Mouse (Mus musculus) erythroblast, embryonic 14.5 days (primary cell): ENCODE measurements around the gene Acsl3. TPM values are rescaled to one million over a fixed set of nuclear protein-coding genes. Genes with fewer than 3 reads are reported as not detected.

Experiments
- H3K27me3 ChIP-seq: 2 replicates; pipeline ENCODE4 v1.6.1; 2012; ENCODE audit warnings: inconsistent platforms; ENCODE audit not compliant: control insufficient read depth
- H3K36me3 ChIP-seq: 2 replicates; pipeline ENCODE4 v1.6.1; 2012; ENCODE audit warnings: mild to moderate bottlenecking, inconsistent platforms; ENCODE audit not compliant: control insufficient read depth
- H3K4me1 ChIP-seq: 2 replicates; pipeline ENCODE4 v1.6.1; 2012; ENCODE audit warnings: inconsistent platforms; ENCODE audit not compliant: control insufficient read depth
- H3K4me3 ChIP-seq: replicated peaks from 2 replicates; pipeline ENCODE3; 2012; ENCODE audit warnings: moderate library complexity, mild to moderate bottlenecking, inconsistent platforms
- H3K9me3 ChIP-seq: 2 replicates; pipeline ENCODE4 v1.6.1; 2012; ENCODE audit warnings: low read length, inconsistent platforms, mixed read lengths; ENCODE audit not compliant: control insufficient read depth
- GATA1 ChIP-seq: IDR thresholded peaks from 2 replicates; pipeline ENCODE4 v1.6.1; 2012; ENCODE audit warnings: low read length, inconsistent platforms, mixed read lengths
- TAL1 ChIP-seq: IDR thresholded peaks from 3 replicates; pipeline ENCODE4 v1.6.1; 2012; ENCODE audit warnings: low read length, inconsistent platforms, mixed read lengths
- polyA plus RNA-seq: library from polyadenylated mRNA; stranded (reverse); fragments of >175 nt; gene quantifications from 2 replicates; pipeline ENCODE4 v1.2.3, GENCODE M21; 2012

Acsl3 gene
- polyA plus RNA-seq: 0.11 and 0.16 TPM in 2 replicates

- no peaks in the 10 kb centered on the region for H3K9me3 ChIP-seq
- no peaks in the 10 kb centered on the region for H3K27me3 ChIP-seq
- TF ChIP-seq GATA1 (no peak), TAL1 (no peak)
- peaks cover 38% of the 10 kb centered on the region for H3K4me1 ChIP-seq
- peak within 1 kb of the TSS; percentile 92 for H3K4me3 ChIP-seq
- H3K36me3 ChIP-seq: no peaks in the 10 kb centered on the region
These were observed at the start of gene Acsl3, which contains the start of gene Utp14b for GRCm38 (mm10) chr1:78657671-78658440. Acsl3 (plus strand) TSS chr1:78657825. Utp14b (plus strand) TSS chr1:78658038.

DNA sequence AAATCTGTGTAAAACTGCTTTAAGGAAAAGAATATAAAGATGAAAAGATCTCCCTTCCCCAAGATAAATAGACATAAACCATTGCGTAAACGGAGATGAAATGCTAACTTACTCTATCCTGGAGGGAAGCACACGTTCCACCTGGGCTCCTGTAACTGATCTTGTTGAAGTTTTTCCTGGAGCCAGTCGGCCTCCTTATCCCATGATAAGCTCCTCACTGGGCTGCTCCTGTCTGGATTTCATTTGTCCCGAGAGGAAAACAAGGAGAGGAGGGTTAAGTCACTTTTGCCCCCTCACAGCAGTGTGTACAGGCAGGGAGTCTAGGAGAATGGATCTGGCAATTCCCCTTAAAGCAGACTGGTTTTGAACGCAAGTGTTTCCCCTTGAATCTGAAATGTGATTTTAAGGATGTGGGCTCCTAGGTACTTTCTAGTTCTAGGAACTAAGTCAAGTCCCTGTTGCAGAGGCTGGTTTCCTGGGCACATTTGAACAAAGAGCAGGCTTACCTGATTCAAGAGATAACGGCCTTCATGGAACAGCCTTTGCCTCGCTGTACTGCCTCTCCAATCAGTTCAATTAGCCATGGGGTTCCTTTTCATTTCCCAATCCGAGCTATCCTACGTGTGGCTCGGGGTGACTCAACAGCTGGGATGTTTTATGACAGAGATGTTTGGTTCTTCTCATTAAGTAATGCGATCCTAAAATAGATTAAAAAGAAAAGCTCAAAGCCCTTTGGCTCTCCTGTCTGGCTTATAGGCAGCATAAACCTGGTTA, 48.3 kb upstream of the Acsl3 start:
- no peaks in the 10 kb centered on the region for H3K27me3 ChIP-seq

GRCm38 (mm10) chr1:78611039-78611438, 46.6 kb upstream of the Acsl3 start:
- no peaks in the 10 kb centered on the region for H3K27me3 ChIP-seq
- H3K36me3 ChIP-seq: no peaks in the 10 kb centered on the region
- no peaks in the 10 kb centered on the region for H3K4me1 ChIP-seq
- no peak overlapping the region for H3K4me3 ChIP-seq
- no peak for TF ChIP-seq TAL1
- TF ChIP-seq GATA1: no peak
- no peaks in the 10 kb centered on the region for H3K9me3 ChIP-seq

More for the DNA sequence above, 48.3 kb upstream of the Acsl3 start:
- H3K9me3 ChIP-seq: no peaks in the 10 kb centered on the region
- H3K36me3 ChIP-seq: no peaks in the 10 kb centered on the region
- H3K4me3 ChIP-seq: no peak overlapping the region
- no peaks in the 10 kb centered on the region for H3K4me1 ChIP-seq
- TF ChIP-seq TAL1: no peak
- no peak for TF ChIP-seq GATA1

- Histone ChIP-seq H3K27me3 (no peaks in the 10 kb centered on the region), H3K4me3 (no peak overlapping the region), H3K4me1 (no peaks in the 10 kb centered on the region), H3K9me3 (no peaks in the 10 kb centered on the region), H3K36me3 (no peaks in the 10 kb centered on the region)
- no peak for TF ChIP-seq TAL1
- TF ChIP-seq GATA1: no peak
These were observed 44.7 kb upstream of the Acsl3 start for GRCm38 (mm10) chr1:78612959-78613358.

- H3K9me3 ChIP-seq: no peaks in the 10 kb centered on the region
- no peaks in the 10 kb centered on the region for H3K4me1 ChIP-seq
- no peaks in the 10 kb centered on the region for H3K27me3 ChIP-seq
- H3K4me3 ChIP-seq: no peak overlapping the region
- no peak for TF ChIP-seq GATA1
- TF ChIP-seq TAL1: no peak
- no peaks in the 10 kb centered on the region for H3K36me3 ChIP-seq
These were observed 33.3 kb upstream of the Acsl3 start for GRCm38 (mm10) chr1:78624352-78624751.

- Histone ChIP-seq H3K9me3 (no peaks in the 10 kb centered on the region), H3K36me3 (no peaks in the 10 kb centered on the region), H3K27me3 (no peaks in the 10 kb centered on the region), H3K4me1 (no peaks in the 10 kb centered on the region), H3K4me3 (no peak overlapping the region)
- TF ChIP-seq GATA1: no peak
These were observed 23.1 kb upstream of the Acsl3 start for GRCm38 (mm10) chr1:78634486-78634885.

DNA sequence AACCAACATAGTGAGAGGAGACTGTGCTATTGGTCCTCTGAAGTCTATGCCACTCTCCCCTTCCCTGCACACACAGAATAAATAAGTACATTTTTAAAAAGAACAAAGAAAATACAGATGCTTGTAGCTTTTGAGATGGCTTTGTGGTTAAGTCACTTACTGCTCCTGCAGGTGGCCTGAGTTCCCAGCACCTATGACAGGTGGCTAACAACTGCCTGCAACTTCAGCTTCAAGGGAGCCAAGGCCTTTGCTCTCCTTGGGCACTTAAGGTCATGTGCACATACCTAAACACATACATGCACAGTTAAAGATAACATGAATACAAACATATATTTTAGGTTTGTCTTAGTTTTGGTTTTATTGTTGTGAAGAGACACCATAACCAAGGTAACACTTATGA, 16.8 kb upstream of the Acsl3 start:
- H3K9me3 ChIP-seq: no peaks in the 10 kb centered on the region
- no peaks in the 10 kb centered on the region for H3K27me3 ChIP-seq
- no peaks in the 10 kb centered on the region for H3K4me1 ChIP-seq
- no peaks in the 10 kb centered on the region for H3K36me3 ChIP-seq
- TF ChIP-seq GATA1 (no peak), TAL1 (no peak)
- no peak overlapping the region for H3K4me3 ChIP-seq

DNA sequence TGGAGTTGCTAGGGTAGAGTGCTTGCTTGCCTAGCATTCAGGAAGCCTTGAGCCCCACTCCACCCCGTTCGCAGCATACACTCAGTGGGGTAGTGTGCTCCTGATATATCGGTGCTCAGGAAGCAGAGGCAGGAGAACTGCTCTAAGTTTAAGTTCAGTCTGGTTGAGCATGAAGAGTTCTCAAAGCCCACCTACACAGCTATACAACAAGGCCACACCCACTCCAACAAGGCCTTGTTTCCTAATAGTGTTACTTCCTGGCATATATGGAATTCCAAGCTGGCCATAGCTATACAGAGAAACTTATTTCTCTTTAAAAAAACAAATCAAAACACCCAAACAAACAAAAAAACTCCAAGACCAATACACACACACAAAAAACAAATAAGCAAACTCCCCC, 15.8 kb upstream of the Acsl3 start:
- TF ChIP-seq TAL1 (no peak), GATA1 (no peak)
- no peaks in the 10 kb centered on the region for H3K9me3 ChIP-seq
- H3K4me3 ChIP-seq: no peak overlapping the region
- no peaks in the 10 kb centered on the region for H3K4me1 ChIP-seq
- H3K27me3 ChIP-seq: no peaks in the 10 kb centered on the region
- no peaks in the 10 kb centered on the region for H3K36me3 ChIP-seq

GRCm38 (mm10) chr1:78642197-78642596, 15.4 kb upstream of the Acsl3 start:
- TF ChIP-seq GATA1: no peak
- TF ChIP-seq TAL1: no peak
- H3K4me3 ChIP-seq: no peak overlapping the region
- no peaks in the 10 kb centered on the region for H3K9me3 ChIP-seq
- no peaks in the 10 kb centered on the region for H3K36me3 ChIP-seq
- no peaks in the 10 kb centered on the region for H3K4me1 ChIP-seq
- no peaks in the 10 kb centered on the region for H3K27me3 ChIP-seq
